Mouse (Mus musculus) stomach, postnatal 0 days (tissue): ENCODE measurements around the gene Atxn7. TPM values are rescaled to one million over a fixed set of nuclear protein-coding genes. Genes with fewer than 3 reads are reported as not detected.

Experiments used
- ATAC-seq: fragments of 200-750 bp; cut with Nextera tagmentation; 2 replicates; pipeline ENCODE4 v1.8.0; 2017; ENCODE audit not compliant: low FRiP score, low TSS enrichment
- DNase-seq: peaks from one replicate; pipeline ENCODE4 v3.0.0-alpha.2; 2016; ENCODE audit warnings: low spot score
- H3K27ac ChIP-seq: fragments of 300-500 bp; sonication (generic); replicated peaks from 2 replicates; pipeline ENCODE4 v1.5.1; 2014; ENCODE audit warnings: mild to moderate bottlenecking, control low read depth
- H3K27me3 ChIP-seq: fragments of 300-500 bp; sonication (generic); 2 replicates; pipeline ENCODE4 v1.6.1; 2014; ENCODE audit warnings: low read length; ENCODE audit not compliant: control insufficient read depth, insufficient read depth
- H3K36me3 ChIP-seq: fragments of 300-500 bp; sonication (generic); 2 replicates; pipeline ENCODE4 v1.6.1; 2014; ENCODE audit warnings: low read length, mixed read lengths; ENCODE audit not compliant: control insufficient read depth, insufficient read depth
- H3K4me1 ChIP-seq: fragments of 300-500 bp; sonication (generic); replicated peaks from 2 replicates; pipeline ENCODE4 v1.6.1; 2014; ENCODE audit warnings: antibody characterized with exemption; ENCODE audit not compliant: control insufficient read depth, insufficient read depth
- H3K4me2 ChIP-seq: fragments of 300-500 bp; sonication (generic); replicated peaks from 2 replicates; pipeline ENCODE4 v1.6.1; 2014; ENCODE audit warnings: low read depth, mild to moderate bottlenecking, control low read depth, moderate library complexity
- H3K4me3 ChIP-seq: fragments of 300-500 bp; sonication (generic); 2 replicates; pipeline ENCODE4 v1.5.1; 2014; ENCODE audit warnings: low read depth, low read length, control low read depth
- H3K9ac ChIP-seq: fragments of 300-500 bp; sonication (generic); 2 replicates; pipeline ENCODE4 v1.6.1; 2014; ENCODE audit warnings: mild to moderate bottlenecking, low read length, control low read depth, mixed read lengths
- H3K9me3 ChIP-seq: fragments of 300-500 bp; sonication (generic); 2 replicates; pipeline ENCODE4 v1.6.1; 2016; ENCODE audit warnings: low read length; ENCODE audit not compliant: control insufficient read depth
- CTCF ChIP-seq: IDR thresholded peaks from 2 replicates; pipeline ENCODE4 v1.5.1; 2016; ENCODE audit warnings: antibody characterized with exemption, low read depth, mild to moderate bottlenecking, moderate library complexity
- EP300 ChIP-seq: optimal IDR thresholded peaks from 2 replicates; pipeline ENCODE3; 2016; ENCODE audit warnings: antibody characterized with exemption
- WGBS: fragments of 180-500 bp; shearing (Covaris S2); extraction: QIAGEN DNeasy Blood & Tissue Kit; methylation state at CpG from one replicate; pipeline ENCODE4 v1.1.7; 2014; 5-methylcytosine and 5-hydroxymethylcytosine counted together
- polyA plus RNA-seq: library from polyadenylated mRNA; unstranded; fragments of >200 nt; fragmentation: Nextera tagmentation; extraction: Ambion mirVana; gene quantifications from 2 replicates; pipeline ENCODE4 v1.2.1, GENCODE M21; 2015

The Atxn7 gene
- polyA plus RNA-seq, 1 experiment from 2014 or later = 3.7 TPM

GRCm38 (mm10) chr14:13990741-13991140, 29.5 kb downstream of the Atxn7 start:
- H3K4me3 ChIP-seq = no peak overlapping the region
- no peaks in the 10 kb centered on the region for H3K36me3 ChIP-seq
- H3K9me3 ChIP-seq = no peaks in the 10 kb centered on the region
- 71% methylated on average over 3 of the region's 3 CpGs for WGBS
- no peaks in the 10 kb centered on the region for H3K27me3 ChIP-seq
- DNase-seq (no peak), ATAC-seq (no peak)
- H3K4me1 ChIP-seq = no peaks in the 10 kb centered on the region
- H3K27ac ChIP-seq = no peak overlapping the region
- no peak overlapping the region for H3K9ac ChIP-seq
- TF ChIP-seq EP300 = no peak
- TF ChIP-seq CTCF = no peak
- no peak overlapping the region for H3K4me2 ChIP-seq

DNA sequence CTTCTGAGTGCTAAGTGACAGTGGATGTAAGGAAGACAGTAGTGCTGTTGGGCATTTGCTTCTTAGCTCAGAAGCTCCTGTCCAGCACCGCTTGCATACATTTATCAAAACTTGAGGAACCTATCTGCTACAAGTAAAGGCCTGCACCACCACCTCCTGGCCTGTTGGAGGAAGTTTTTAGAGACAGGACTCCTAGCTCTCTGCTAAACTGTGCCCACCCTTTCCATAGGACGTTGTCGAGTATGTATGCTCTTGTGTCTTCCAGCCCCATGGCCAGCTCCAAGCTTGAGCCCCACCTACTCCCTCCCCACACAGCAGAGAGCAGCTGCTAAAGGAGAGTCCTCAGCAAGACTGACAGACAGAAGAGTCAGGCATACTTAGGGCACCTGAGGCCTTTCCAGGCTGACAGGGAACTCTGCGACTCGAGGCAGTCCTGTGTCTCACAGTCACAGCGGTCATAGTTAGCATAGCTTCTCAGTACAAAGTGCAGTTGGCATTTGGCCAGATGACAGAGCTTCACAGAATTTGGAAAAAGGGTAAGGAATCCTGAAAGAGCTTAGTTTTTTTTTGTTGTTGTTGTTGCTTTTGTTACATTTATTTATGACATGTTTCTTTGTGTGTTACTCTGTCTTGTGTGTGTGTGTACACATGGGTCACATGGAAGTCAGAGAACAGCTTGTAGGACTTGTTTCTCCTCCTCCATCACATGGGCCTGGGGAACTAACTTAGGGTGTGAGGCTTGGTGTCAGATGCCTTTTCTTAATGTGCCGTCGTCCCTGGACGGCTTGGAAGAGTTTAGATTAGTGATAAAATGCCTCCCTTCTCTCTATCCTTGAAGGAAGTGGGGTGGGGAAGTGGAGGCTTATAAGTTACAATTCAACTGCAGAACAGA, 34.2 kb downstream of the Atxn7 start:
- Histone ChIP-seq H3K4me1 (no peaks in the 10 kb centered on the region), H3K27ac (no peak overlapping the region; the same call in 1 of the 2 replicates), H3K36me3 (no peaks in the 10 kb centered on the region), H3K4me2 (no peak overlapping the region), H3K4me3 (no peak overlapping the region), H3K9me3 (no peaks in the 10 kb centered on the region), H3K9ac (no peak overlapping the region), H3K27me3 (no peaks in the 10 kb centered on the region)
- WGBS = 29% methylated on average over 9 of the region's 9 CpGs
- no peak for TF ChIP-seq EP300
- TF ChIP-seq CTCF = peak; percentile 62
- DNase-seq = peak; percentile 37
- ATAC-seq = peak; percentile 82

DNA sequence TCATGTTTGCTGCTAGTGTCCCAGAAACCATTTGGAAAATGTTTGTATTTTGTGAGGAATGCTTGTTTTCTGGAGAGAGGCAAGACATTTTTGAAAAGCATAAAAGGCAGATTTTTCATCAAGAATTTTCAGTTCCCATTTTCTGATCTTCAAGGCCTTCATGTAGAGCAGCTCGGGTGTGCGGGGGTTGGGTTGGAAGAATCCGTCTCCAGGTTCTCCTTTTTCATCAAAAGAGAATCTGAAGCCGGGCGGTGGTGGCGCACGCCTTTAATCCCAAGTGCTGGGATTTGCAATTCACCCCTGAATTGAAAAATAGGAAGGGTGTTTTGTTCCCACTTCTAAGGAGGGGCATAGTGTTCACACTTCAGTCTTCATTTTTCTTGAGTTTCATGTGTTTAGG, 41.5 kb downstream of the Atxn7 start:
- Histone ChIP-seq H3K36me3 (no peaks in the 10 kb centered on the region), H3K9me3 (no peaks in the 10 kb centered on the region), H3K27ac (no peak overlapping the region), H3K27me3 (no peaks in the 10 kb centered on the region), H3K4me1 (no peaks in the 10 kb centered on the region), H3K9ac (no peak overlapping the region), H3K4me3 (no peak overlapping the region), H3K4me2 (no peak overlapping the region)
- no peak for ATAC-seq
- 92% methylated on average over 7 of the region's 7 CpGs for WGBS
- DNase-seq = no peak
- TF ChIP-seq EP300 (no peak), CTCF (no peak)

- Histone ChIP-seq H3K4me2 (no peak overlapping the region), H3K27ac (no peak overlapping the region), H3K4me3 (no peak overlapping the region), H3K27me3 (no peaks in the 10 kb centered on the region), H3K36me3 (no peaks in the 10 kb centered on the region), H3K9me3 (no peaks in the 10 kb centered on the region), H3K9ac (no peak overlapping the region), H3K4me1 (0 out of 2 replicates have a peak, but pooled peaks cover 3% of the 10 kb centered on the region)
- peak; percentile 42 for DNase-seq
- TF ChIP-seq CTCF = no peak
- TF ChIP-seq EP300 = no peak
- ATAC-seq = peak; percentile 24; the same call in 1 of the 2 replicates
- 54% methylated on average over 6 of the region's 6 CpGs for WGBS
Observed at GRCm38 (mm10) chr14:14009712-14010111, 48.5 kb downstream of the Atxn7 start.

DNA sequence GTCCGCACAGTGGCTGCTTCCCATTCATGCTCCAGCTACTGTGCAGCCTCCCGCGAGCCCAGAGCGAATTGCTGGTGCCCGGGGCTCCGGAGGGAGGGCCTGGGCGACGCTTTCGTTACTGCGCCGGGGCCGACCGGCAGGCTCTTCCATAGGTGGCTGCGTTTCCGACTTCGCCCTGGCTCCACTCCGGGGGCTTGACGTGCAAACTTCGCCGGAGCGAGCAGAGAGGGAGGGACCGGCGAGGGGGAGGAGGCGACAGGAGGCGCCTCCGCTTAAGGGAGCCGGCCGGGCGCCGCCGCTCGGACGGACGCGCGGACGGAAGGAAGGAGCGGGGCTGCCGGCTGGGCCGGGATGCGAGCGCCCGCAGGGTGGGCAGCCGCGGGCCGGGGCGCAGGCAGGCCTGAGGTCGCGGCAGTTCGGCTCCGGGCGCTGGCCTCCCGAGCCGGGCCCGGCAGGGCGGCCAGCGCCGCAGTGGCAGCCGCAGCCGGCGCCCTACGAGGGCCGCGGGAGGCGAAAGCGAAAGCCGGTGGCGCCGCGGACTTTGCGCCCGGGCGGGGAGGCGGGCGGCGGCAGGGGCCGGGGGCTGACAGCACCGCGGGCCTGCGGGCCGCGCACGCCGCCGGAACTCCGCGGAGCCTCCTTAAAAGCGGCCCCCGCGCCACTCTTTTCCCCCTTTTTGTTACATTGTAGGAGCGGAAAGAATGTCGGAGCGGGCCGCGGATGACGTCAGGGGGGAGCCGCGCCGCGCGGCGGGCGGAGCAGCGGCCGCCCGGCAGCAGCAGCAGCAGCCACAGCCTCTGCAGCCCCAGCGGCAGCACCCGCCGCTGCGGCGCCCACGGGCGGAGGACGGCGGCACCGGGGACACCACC, 51.4 kb downstream of the Atxn7 start:
- Histone ChIP-seq H3K4me3 (peak overlapping the region; percentile 86), H3K4me1 (0 out of 2 replicates have a peak, but pooled peaks cover 3% of the 10 kb centered on the region), H3K9me3 (no peaks in the 10 kb centered on the region), H3K4me2 (peak overlapping the region; percentile 88), H3K9ac (peak overlapping the region; percentile 99), H3K27me3 (no peaks in the 10 kb centered on the region), H3K27ac (peak overlapping the region; percentile 100), H3K36me3 (peaks cover 2% of the 10 kb centered on the region; the same call in 1 of the 2 replicates)
- under 1% methylated on average over 74 of the region's 116 CpGs for WGBS
- TF ChIP-seq CTCF = peak; percentile 25
- TF ChIP-seq EP300 = no peak
- DNase-seq (peak; percentile 92), ATAC-seq (peak; percentile 93)
